Mouse (Mus musculus) G1E-ER4 (cell line): ENCODE results near the gene Ccdc84. TPM values are rescaled to one million over a fixed set of nuclear protein-coding genes. Genes with fewer than 3 reads are reported as not detected.

Source experiments
- GATA1 ChIP-seq: IDR thresholded peaks from one replicate; pipeline ENCODE4 v1.8.0; 2012; ENCODE audit warnings: low read length, inconsistent platforms
- polyA plus RNA-seq: library from polyadenylated mRNA; stranded (reverse); fragments of >175 nt; gene quantifications from 2 replicates; pipeline ENCODE4 v1.2.3, GENCODE M21; 2012

Ccdc84 gene
- polyA plus RNA-seq, 1 experiment: 11.8 TPM

- TF ChIP-seq GATA1: peak; percentile 52
Measured at GRCm38 (mm10) chr9:44412306-44412705, 6.1 kb downstream of the Ccdc84 start.

- no peak for TF ChIP-seq GATA1
Measured at GRCm38 (mm10) chr9:44411601-44412130, 6.7 kb downstream of the Ccdc84 start.

- TF ChIP-seq GATA1: no peak
Measured at GRCm38 (mm10) chr9:44410647-44411336, 7.6 kb downstream of the Ccdc84 start.

- TF ChIP-seq GATA1: no peak
Measured at GRCm38 (mm10) chr9:44407752-44408097, 10.6 kb downstream of the Ccdc84 start.

GRCm38 (mm10) chr9:44406906-44407751 is 11.2 kb downstream of the Ccdc84 start, which contains the start of the genes Rps25 and Trappc4:
Gene Rps25 (plus strand): TSS chr9:44407139.
Gene Trappc4 (minus strand): TSS chr9:44407600.
- no peak for TF ChIP-seq GATA1

- TF ChIP-seq GATA1: no peak
Measured at GRCm38 (mm10) chr9:44405011-44405410, 13.4 kb downstream of the Ccdc84 start.

GRCm38 (mm10) chr9:44401081-44401480 is 17.3 kb downstream of the Ccdc84 start:
- TF ChIP-seq GATA1: no peak

GRCm38 (mm10) chr9:44399795-44400114 is 18.6 kb downstream of the Ccdc84 start:
- TF ChIP-seq GATA1: no peak

GRCm38 (mm10) chr9:44399114-44399794 is 19.1 kb downstream of the Ccdc84 start:
- TF ChIP-seq GATA1: no peak

- no peak for TF ChIP-seq GATA1
Measured at GRCm38 (mm10) chr9:44398551-44398950, 19.8 kb downstream of the Ccdc84 start.

- TF ChIP-seq GATA1: no peak
Measured at GRCm38 (mm10) chr9:44398087-44398486, 20.3 kb downstream of the Ccdc84 start.

GRCm38 (mm10) chr9:44396684-44397411 is 21.5 kb downstream of the Ccdc84 start, which contains the start of gene Slc37a4:
Gene Slc37a4 (plus strand): TSS chr9:44396852.
- TF ChIP-seq GATA1: no peak

GRCm38 (mm10) chr9:44391466-44391865 is 26.9 kb downstream of the Ccdc84 start:
- no peak for TF ChIP-seq GATA1

GRCm38 (mm10) chr9:44389273-44389672 is 29.1 kb downstream of the Ccdc84 start:
- TF ChIP-seq GATA1: no peak

GRCm38 (mm10) chr9:44387221-44387620 is 31.1 kb downstream of the Ccdc84 start:
- no peak for TF ChIP-seq GATA1
